Mouse (Mus musculus) adipocyte (in vitro differentiated cells): ENCODE measurements around the gene Tubgcp2.

Experiments
- DNase-seq: peaks from one replicate; pipeline ENCODE4 v3.0.0-alpha.2; 2016; ENCODE audit warnings: low spot score

Tubgcp2 gene

DNA sequence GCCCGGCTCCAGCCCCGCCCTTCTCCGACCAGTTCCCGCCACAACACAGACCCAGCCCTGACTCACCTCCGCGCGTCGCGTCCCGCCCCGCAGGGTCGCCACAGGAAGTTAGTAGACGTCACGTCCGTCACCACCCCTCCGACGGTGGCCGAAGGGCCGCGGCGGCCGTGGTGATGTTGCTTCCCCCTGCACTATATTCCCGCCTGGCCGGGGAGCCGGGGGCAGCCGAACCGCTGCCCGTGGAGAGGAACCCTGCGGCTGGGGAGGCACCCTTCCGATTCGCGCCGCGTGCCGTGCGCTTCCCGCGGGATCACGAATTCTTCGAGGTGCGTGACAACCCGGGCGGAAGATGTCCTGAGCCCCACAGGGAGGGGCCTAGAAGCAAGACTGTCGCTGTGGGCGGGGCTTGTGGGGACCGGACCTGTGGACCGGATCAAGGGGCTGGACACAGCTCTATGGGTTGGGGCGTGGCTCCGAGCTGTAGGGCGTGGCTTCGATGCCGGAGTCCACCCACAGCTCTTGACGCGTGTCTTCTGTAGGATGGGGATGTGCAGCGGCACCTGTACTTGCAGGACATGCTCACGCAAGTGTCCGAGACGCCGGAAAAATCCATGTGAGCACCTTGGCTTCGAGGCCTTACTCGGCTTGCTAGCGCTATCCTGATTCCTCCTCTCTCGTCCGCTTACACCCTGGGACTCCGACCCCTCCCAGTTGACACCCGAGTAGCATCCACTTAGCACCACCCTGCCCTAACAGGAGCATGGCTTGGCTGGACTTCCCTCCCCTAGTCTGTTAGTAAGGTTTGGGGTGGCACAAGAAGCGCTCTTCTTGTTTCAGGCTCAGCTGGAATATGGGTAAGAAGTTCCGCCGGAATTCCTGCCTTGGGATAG lies at the start of gene Tubgcp2, which contains the start of gene Zfp511:
Gene Tubgcp2, minus strand, starts transcription at position 389 of the 890 bp plus-strand sequence.
Gene Zfp511, plus strand, starts transcription at position 111 of the 890 bp plus-strand sequence.
- DNase-seq, result peak; percentile 95

DNA sequence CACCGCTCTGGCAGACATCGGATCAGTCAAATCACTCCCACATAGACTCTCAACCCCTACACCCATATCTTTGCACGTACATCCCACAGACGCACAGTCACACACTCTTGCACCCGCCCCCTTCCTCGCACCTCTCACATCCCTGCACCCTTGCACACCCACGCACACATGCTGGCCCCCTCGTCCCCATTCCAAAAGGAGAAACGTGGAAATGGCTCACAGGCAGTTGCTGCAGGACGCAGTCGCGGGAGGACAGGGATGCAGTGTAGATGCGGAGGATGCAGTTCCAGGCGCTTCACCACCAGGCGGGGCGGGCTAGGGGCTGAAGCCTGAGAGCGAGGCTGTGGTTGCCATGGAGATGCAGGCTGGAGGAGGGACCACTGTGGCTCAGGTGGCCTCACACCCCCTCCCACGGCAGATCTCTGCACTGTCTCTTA lies 45.8 kb upstream of the Tubgcp2 start, which contains the start of gene Caly:
Gene Caly, minus strand, starts transcription at position 307 of the 437 bp plus-strand sequence.
- DNase-seq, result no peak

DNA sequence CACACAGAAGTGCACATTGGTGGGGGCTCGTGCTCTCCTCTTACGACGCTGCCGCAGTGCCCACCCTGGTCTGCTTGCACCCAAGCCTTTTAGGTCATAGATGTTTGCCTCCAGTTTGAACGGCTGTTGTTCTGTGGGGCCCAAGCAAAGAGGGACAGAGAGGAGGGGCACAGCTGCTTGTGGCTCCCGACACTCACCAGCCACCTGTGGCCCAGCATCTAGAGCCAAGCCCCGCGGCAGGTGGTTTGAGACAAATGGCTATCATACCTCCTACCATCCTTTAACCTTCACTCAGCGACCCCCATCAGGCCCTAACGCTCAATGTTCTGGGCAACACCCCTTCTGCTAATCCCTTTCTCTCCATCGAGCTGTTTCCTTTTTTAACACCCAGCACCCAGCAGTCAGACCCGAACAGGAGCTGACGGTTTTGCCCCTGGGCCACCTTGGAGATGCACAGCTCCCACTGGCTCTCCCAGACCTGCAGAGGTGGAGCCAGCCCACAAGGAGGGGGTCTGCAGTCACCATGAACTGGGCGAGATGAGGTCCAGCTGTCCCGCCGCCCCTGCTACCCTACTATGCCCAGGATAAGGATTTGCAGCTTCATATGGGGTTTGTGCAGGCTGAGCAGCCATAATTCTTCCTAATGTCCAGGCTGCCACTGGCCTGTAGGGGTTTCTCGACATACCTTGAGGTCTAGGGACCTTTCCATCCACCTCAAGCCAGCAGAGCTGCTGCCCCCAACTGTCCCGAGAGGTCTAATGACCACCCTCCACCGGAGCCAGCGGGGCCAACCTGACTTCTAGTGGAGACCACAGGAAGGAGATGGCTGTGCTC lies 45.2 kb upstream of the Tubgcp2 start:
- DNase-seq, result no peak

DNA sequence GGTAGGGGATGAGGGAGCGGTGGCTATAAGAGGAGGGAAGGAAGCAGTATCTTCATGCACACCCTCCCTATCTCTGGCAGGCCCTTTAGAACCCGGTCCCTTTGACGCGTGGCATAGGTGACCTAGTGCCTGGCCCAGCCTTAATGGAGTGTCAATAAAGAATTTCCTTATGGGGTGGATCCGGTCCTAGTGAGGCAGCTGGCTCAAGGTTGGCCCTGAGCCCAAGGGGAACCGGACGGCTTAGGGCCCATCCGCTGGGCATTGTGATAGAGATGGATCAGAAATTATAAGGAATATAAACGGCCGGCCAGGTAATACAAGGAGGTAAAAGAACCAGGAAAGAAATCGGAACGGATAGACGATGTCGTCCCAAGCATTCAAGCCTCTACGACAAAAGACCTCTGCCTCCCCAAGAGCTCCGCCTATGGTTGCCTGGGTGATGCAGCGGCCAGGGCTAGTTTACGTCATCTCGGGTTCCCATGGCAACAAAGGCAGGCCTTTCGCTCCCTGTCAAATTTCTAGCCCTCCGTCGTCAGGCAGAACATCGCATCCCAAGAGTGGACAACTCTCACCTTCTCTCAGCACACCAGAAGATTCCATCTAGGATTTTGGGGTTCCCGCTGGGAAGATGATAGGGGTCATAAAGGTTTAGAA lies 44.2 kb upstream of the Tubgcp2 start:
- no peak for DNase-seq

DNA sequence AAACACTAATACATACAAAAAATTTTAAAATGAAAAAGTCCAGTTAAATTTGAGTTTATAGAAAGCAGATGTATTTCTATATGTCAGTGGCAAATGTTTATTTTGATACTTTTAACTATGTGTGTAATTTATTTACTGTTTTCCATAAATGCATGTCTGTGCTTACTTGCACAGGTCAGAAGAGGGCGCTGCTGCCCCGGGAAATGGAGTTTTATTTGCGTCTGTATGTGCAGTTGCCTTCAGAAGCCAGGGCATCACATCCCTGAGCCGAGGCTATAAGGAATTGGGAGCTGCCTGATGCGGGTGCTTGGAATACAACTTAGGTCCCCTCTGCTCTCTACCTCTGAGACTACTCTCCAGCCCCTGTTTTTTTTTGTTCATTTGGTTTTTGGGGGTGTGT lies 42.2 kb upstream of the Tubgcp2 start:
- peak; percentile 74 for DNase-seq

- DNase-seq, result no peak
Observed at GRCm38 (mm10) chr7:140077698-140078097, 41.2 kb upstream of the Tubgcp2 start.

GRCm38 (mm10) chr7:140070042-140070711 lies 33.7 kb upstream of the Tubgcp2 start:
- DNase-seq, result no peak

GRCm38 (mm10) chr7:140067397-140067796 lies 30.9 kb upstream of the Tubgcp2 start:
- no peak for DNase-seq

- peak; percentile 44 for DNase-seq
Observed at GRCm38 (mm10) chr7:140063092-140063491, 26.6 kb upstream of the Tubgcp2 start.

GRCm38 (mm10) chr7:140062307-140062706 lies 25.8 kb upstream of the Tubgcp2 start:
- DNase-seq, result no peak

GRCm38 (mm10) chr7:140061832-140062130 lies 25.3 kb upstream of the Tubgcp2 start:
- DNase-seq, result no peak

DNA sequence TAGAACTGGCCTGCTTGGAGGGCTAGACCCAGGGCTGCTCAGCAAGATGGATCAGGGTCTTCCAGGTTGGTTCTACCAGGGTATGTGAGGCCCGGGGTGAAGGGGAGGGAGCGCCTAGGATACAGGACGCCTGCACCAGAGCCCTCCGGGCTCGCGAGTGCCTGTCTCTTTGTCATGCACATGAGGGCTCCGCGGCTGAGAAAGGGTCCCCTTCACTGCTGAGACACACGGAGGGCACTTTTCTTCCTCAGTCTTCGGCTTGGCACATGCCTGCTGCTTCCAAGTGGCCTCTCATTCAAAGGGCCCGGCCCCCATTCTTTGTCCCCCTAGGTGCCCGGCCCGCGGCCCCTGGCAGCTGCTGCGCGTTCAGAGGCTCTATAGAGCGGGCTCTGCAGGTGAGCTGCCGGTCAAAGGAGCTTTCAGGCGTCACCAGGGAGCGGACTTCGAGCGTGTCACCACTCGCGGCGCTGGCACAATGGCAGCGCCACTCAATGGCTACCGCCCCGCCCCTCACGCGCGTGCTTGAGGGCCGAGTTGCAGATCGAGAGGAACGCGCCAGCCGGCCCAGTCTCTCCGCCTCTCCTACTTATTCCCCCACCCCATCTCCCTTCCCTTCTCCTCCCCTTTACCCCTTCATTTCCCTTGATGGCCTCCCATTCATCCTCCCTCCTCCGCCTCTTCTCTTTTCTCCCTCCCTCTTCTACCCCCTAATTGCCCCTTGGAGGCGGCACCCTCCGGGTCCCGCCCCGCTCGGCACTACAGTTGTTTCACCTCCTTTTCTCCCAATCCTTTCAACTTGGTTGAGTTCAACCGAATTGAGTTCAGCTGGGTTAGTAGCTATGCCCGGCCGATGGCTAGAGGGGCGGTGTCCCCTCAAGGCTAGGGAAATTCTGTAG lies 24.7 kb upstream of the Tubgcp2 start:
- no peak for DNase-seq

- no peak for DNase-seq
Observed at GRCm38 (mm10) chr7:140059601-140060000, 23.1 kb upstream of the Tubgcp2 start.

- no peak for DNase-seq
Observed at GRCm38 (mm10) chr7:140058528-140058927, 22.1 kb upstream of the Tubgcp2 start.

- no peak for DNase-seq
Observed at GRCm38 (mm10) chr7:140057413-140058407, 21.2 kb upstream of the Tubgcp2 start.

DNA sequence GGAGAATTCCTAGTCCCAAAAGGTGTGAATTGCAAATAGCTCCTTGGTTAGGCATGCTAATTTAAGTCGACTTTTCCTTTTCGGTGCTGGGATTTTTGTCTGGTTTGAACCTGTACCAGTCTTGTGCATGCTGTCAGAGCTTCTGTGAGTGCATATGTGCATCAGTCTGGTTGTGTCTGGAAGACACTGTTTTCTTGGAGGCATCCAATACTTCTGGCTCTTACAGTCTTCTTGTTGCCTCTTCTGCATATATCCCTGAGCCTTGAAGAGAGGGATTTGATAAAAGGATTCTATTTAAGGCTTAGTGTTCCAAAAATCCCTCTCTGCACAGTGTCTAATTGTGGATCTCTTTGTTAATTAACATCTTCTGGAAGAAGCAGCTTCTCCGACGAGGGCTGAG lies 17.7 kb upstream of the Tubgcp2 start:
- no peak for DNase-seq

DNA sequence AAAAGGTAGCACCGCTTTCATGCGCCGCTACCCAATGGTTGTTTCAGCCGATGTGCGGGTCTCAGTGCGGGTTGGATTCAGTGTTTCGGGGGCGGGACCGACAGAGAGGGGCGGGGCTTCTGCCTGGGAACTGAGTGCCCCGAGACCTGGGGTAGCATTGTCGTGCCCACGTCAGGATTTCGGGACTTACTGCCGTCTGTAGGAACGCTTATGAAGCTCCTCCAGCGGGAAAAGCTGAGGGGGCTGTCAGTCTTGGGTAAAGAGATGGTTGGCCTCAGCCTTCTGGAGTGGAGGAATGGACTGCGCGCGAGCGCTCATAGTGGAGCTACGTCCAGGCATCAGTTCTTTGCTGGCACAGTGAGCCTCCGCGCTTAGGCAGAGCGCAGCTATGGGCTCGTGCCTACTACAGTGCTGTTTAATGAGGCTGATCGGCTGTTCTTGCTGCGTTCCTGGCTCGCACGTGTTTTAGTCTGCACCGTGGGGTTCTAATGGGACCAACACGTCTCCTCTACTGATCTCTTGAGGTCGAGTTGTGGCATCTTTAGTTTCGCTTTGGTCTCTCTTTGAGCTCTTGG lies 12.7 kb upstream of the Tubgcp2 start:
- no peak for DNase-seq

- DNase-seq, result no peak
Observed at GRCm38 (mm10) chr7:140048361-140049114, 12.1 kb upstream of the Tubgcp2 start, which contains the start of gene Msx3. Msx3 (minus strand) TSS chr7:140049089.
